Comparison of ENCODE assay signal across 13 mouse cellular contexts in genomic region chr3:79843999-79844398, GRCm38 (mm10). TPM values are rescaled to one million over a fixed set of nuclear protein-coding genes. Genes with fewer than 3 reads are reported as not detected.
DNase-seq lines count a peak whose midpoint lies in the region; ATAC-seq and TF ChIP-seq lines count a peak whose summit lies in the region.
"Had no signal": no experiment of that assay in that cellular context is flagged by ENCODE, and none has a peak within 500 bp of the region (broad histone marks: within the 10 kb centered on the region; RNA-seq: fewer than 3 reads in every experiment).

No protein-coding gene starts in this region.

- no peak for TF ChIP-seq EP300 in heart, adult 2 months (IDR thresholded peaks at IDR 0.05; ENCODE audit: insufficient read depth, low read depth, low read length)
- no peak for TF ChIP-seq EP300 in liver, postnatal 0 days (IDR thresholded peaks at IDR 0.05; ENCODE audit: low read depth)

- peak; percentile 91 for DNase-seq in heart, adult 11 months
- no peak for DNase-seq in heart, adult 2 months
- DNase-seq in A20 (ENCODE audit: low read depth, low spot score) = peak; percentile 74
- peak; percentile 20 for DNase-seq in liver, postnatal 0 days
- DNase-seq in adrenal gland, adult 8-10 months = no peak
- no peak for DNase-seq in heart, adult 8-10 months (ENCODE audit: low spot score)
- DNase-seq: cerebellum, adult 8-10 months had no signal

- ATAC-seq in common myeloid progenitor, adult 5-6 weeks (replicated peaks; ENCODE audit: low read depth, poor library complexity, severe bottlenecking) = peak; percentile 79
- ATAC-seq in liver, postnatal 0 days = peak; percentile 21
- no peak for ATAC-seq in midbrain, embryonic 15.5 days (replicated peaks)

- no peak overlapping the region for H3K4me2 ChIP-seq in liver, postnatal 0 days (ENCODE audit: low read depth, low read length)
- no peak overlapping the region for H3K4me2 ChIP-seq in midbrain, embryonic 15.5 days
- H3K4me2 ChIP-seq: midbrain, embryonic 12.5 days had no signal

- TF ChIP-seq CTCF in heart, adult 2 months (IDR thresholded peaks at IDR 0.05) = no peak
- TF ChIP-seq CTCF in liver, postnatal 0 days (IDR thresholded peaks at IDR 0.05; ENCODE audit: low read depth) = no peak

- intact Hi-C loops in heart, adult 2 months (cut with DNase I) = no loop called here

- no peaks in the 10 kb centered on the region for H3K79me2 ChIP-seq in heart, adult 2 months (replicated peaks; ENCODE audit: control insufficient read depth, insufficient read depth, low read length)

- no peaks in the 10 kb centered on the region for H3K9me3 ChIP-seq in liver, postnatal 0 days (ENCODE audit: low read length)
- H3K9me3 ChIP-seq in midbrain, embryonic 15.5 days = no peaks in the 10 kb centered on the region
- H3K9me3 ChIP-seq: limb, embryonic 10.5 days; midbrain, embryonic 12.5 days had no signal

- 85% methylated on average over 9 of the region's 9 CpGs for WGBS in heart, adult 2 months
- WGBS in liver, postnatal 0 days (ENCODE audit: insufficient replicate concordance) = 54% methylated on average over 9 of the region's 9 CpGs
- WGBS in midbrain, embryonic 15.5 days = 90% methylated on average over 9 of the region's 9 CpGs

- no peaks in the 10 kb centered on the region for H3K27me3 ChIP-seq in heart, adult 2 months (ENCODE audit: control insufficient read depth, insufficient read depth, low read length)
- H3K27me3 ChIP-seq in liver, postnatal 0 days (ENCODE audit: insufficient read depth, low read length) = no peaks in the 10 kb centered on the region
- no peaks in the 10 kb centered on the region for H3K27me3 ChIP-seq in midbrain, embryonic 15.5 days (replicated peaks)
- H3K27me3 ChIP-seq: midbrain, embryonic 12.5 days had no signal

- no peaks in the 10 kb centered on the region for H3K36me3 ChIP-seq in heart, adult 2 months (ENCODE audit: control insufficient read depth, insufficient read depth, low read length)
- no peaks in the 10 kb centered on the region for H3K36me3 ChIP-seq in liver, postnatal 0 days (replicated peaks; ENCODE audit: insufficient read depth, low read length)
- H3K36me3 ChIP-seq in midbrain, embryonic 15.5 days (replicated peaks) = no peaks in the 10 kb centered on the region
- H3K36me3 ChIP-seq: limb, embryonic 10.5 days; midbrain, embryonic 12.5 days had no signal

- H3K4me3 ChIP-seq in heart, adult 2 months = no peak overlapping the region
- no peak overlapping the region for H3K4me3 ChIP-seq in liver, postnatal 0 days (ENCODE audit: low read depth, low read length)
- no peak overlapping the region for H3K4me3 ChIP-seq in midbrain, embryonic 15.5 days
- H3K4me3 ChIP-seq: limb, embryonic 10.5 days; midbrain, embryonic 12.5 days had no signal

- no peak overlapping the region for H3K9ac ChIP-seq in heart, adult 2 months (ENCODE audit: low read depth, low read length)
- no peak overlapping the region for H3K9ac ChIP-seq in liver, postnatal 0 days (replicated peaks)
- H3K9ac ChIP-seq in midbrain, embryonic 15.5 days = no peak overlapping the region
- H3K9ac ChIP-seq: midbrain, embryonic 12.5 days had no signal

- H3K27ac ChIP-seq in heart, adult 2 months = no peak overlapping the region
- no peak overlapping the region for H3K27ac ChIP-seq in liver, postnatal 0 days (ENCODE audit: low read depth)
- no peak overlapping the region for H3K27ac ChIP-seq in midbrain, embryonic 15.5 days
- H3K27ac ChIP-seq: kidney, postnatal 0 days; midbrain, embryonic 12.5 days; stomach, postnatal 0 days had no signal

- H3K4me1 ChIP-seq in heart, adult 2 months (ENCODE audit: control insufficient read depth, insufficient read depth, low read length) = no peaks in the 10 kb centered on the region; the same call in 1 of the 2 replicates
- H3K4me1 ChIP-seq in liver, postnatal 0 days (ENCODE audit: insufficient read depth) = peaks cover 8% of the 10 kb centered on the region; the same call in 1 of the 2 replicates
- H3K4me1 ChIP-seq in midbrain, embryonic 15.5 days = peaks cover 6% of the 10 kb centered on the region
- H3K4me1 ChIP-seq: midbrain, embryonic 12.5 days had no signal

- TF ChIP-seq POLR2A in heart, adult 2 months (IDR thresholded peaks at IDR 0.05; ENCODE audit: insufficient read depth, low read depth, low read length) = no peak

RNA-seq across cellular contexts. Expression of gene Tmem144, which starts 8.6 kb away (rescaled TPM):
- 10 to 100 TPM; 11.4 to 15.6 TPM for total RNA-seq in heart, adult 2 months (2021)
- polyA plus RNA-seq in heart, adult 2 months (2012; rRNA removed) = 5.2 and 5.7 TPM in 2 replicates
- total RNA-seq in common myeloid progenitor, adult 5-6 weeks (2017) = 1.1 and 7.4 TPM in 2 replicates
- 1.2 and 2.0 TPM in 2 replicates for polyA plus RNA-seq in liver, postnatal 0 days (2015; fragmentation: Nextera tagmentation; extraction: Ambion mirVana)
- 10 to 100 TPM in 2 of 4 experiments, 1 to 10 TPM in 2; 6.4 to 11.6 (median 10.2) TPM for total RNA-seq in adrenal gland, adult 8-10 months (2022)
- total RNA-seq in heart, adult 8-10 months (2022) = 10 to 100 TPM; 14.9 to 20.3 (median 16.1) TPM
- polyA plus RNA-seq in midbrain, embryonic 15.5 days (2015; fragmentation: Nextera tagmentation; extraction: Ambion mirVana) = 0.87 and 0.96 TPM in 2 replicates

RNA-seq across cellular contexts. Expression of gene Fam198b, which starts 40.3 kb away (rescaled TPM):
- total RNA-seq in heart, adult 2 months (2021) = 10 to 100 TPM; 12.1 to 15.1 TPM
- 11.8 and 19.7 TPM in 2 replicates for polyA plus RNA-seq in heart, adult 2 months (2012; rRNA removed)
- total RNA-seq in common myeloid progenitor, adult 5-6 weeks (2017) = 0.55 TPM in 1 of 2 replicates, not detected in the other
- 0.35 and 0.47 TPM in 2 replicates for polyA plus RNA-seq in liver, postnatal 0 days (2015; fragmentation: Nextera tagmentation; extraction: Ambion mirVana)
- 10 to 100 TPM in 2 of 4 experiments, 1 to 10 TPM in 2; 2.9 to 39.5 (median 10.6) TPM for total RNA-seq in adrenal gland, adult 8-10 months (2022)
- total RNA-seq in heart, adult 8-10 months (2022) = 10 to 100 TPM in 3 of 4 experiments, 1 to 10 TPM in 1; 10.0 to 15.6 (median 15.2) TPM
- polyA plus RNA-seq in midbrain, embryonic 15.5 days (2015; fragmentation: Nextera tagmentation; extraction: Ambion mirVana) = 1.3 and 1.6 TPM in 2 replicates

Comparison
In these comparisons a context has a peak if more than half of its experiments do, and no peak if none do; other contexts are left out.
1. DNase-seq: peak in heart, adult 11 months (single experiment), A20 (single experiment) and liver, postnatal 0 days (single experiment); none in heart, adult 2 months (0 of 2), adrenal gland, adult 8-10 months (single experiment) and heart, adult 8-10 months (single experiment).